In the genomic region with DNA sequence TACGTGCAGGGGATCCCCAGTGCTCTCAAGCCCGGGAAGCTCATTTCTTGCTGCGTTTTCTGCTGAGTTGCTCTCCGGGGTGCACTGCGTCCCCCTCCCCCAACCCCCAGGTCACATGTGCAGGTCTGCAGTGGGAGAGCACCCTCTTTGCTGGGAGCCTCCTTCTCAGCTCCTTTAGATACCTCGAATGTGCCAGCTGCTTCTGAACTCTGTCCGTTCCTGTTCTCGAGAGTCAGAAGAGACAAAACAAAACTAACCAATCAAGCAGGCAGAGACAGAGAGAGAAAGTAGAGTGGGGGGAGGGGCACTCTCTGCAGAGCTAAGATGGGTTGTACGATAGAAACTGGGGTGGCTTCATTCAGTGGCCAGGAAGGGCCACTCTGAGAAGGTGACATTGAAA, we compare ENCODE assay signal across 11 mouse cellular contexts.
DNase-seq lines count a peak whose midpoint lies in the region; ATAC-seq and TF ChIP-seq lines count a peak whose summit lies in the region.
"Had no signal": no experiment of that assay in that cellular context is flagged by ENCODE, and none has a peak within 500 bp of the region (broad histone marks: within the 10 kb centered on the region; RNA-seq: fewer than 3 reads in every experiment).

No protein-coding gene starts in this region.

- TF ChIP-seq POLR2A in limb, embryonic 14.5 days (IDR thresholded peaks at IDR 0.05; ENCODE audit: borderline replicate concordance, extremely low read depth, insufficient read depth, insufficient read length): no peak

- peaks cover 39% of the 10 kb centered on the region for H3K27me3 ChIP-seq in heart, embryonic 11.5 days (ENCODE audit: control insufficient read depth, insufficient read depth, low read length)
- peaks cover 16% of the 10 kb centered on the region for H3K27me3 ChIP-seq in stomach, embryonic 14.5 days (ENCODE audit: control insufficient read depth, insufficient read depth, low read length)
- peaks cover 6% of the 10 kb centered on the region; the same call in 1 of the 2 replicates for H3K27me3 ChIP-seq in stomach, postnatal 0 days (ENCODE audit: control insufficient read depth, insufficient read depth, low read length)
- peaks cover 18% of the 10 kb centered on the region for H3K27me3 ChIP-seq in limb, embryonic 14.5 days (ENCODE audit: control insufficient read depth, insufficient read depth, low read length)

- H3K4me1 ChIP-seq in heart, embryonic 11.5 days (ENCODE audit: control insufficient read depth, insufficient read depth, low read length): peaks cover 26% of the 10 kb centered on the region
- H3K4me1 ChIP-seq in stomach, embryonic 14.5 days (ENCODE audit: control insufficient read depth, insufficient read depth, low read length): peaks cover 6% of the 10 kb centered on the region
- no peaks in the 10 kb centered on the region; the same call in 1 of the 2 replicates for H3K4me1 ChIP-seq in stomach, postnatal 0 days (replicated peaks; ENCODE audit: control insufficient read depth, insufficient read depth)
- peaks cover 11% of the 10 kb centered on the region for H3K4me1 ChIP-seq in limb, embryonic 14.5 days (ENCODE audit: control insufficient read depth, insufficient read depth, low read length)

- no peak for TF ChIP-seq EP300 in stomach, postnatal 0 days (optimal IDR thresholded peaks at IDR 0.05)

- 7% methylated on average over 9 of the region's 9 CpGs for WGBS in heart, embryonic 11.5 days (ENCODE audit: insufficient replicate concordance)
- 3% methylated on average over 9 of the region's 9 CpGs for WGBS in stomach, embryonic 14.5 days
- WGBS in stomach, postnatal 0 days: 4% methylated on average over 9 of the region's 9 CpGs
- whole genome bisulfite sequencing in limb, embryonic 14.5 days: 6% methylated on average over 9 of the region's 9 CpGs

- TF ChIP-seq CTCF in stomach, postnatal 0 days (IDR thresholded peaks at IDR 0.05; ENCODE audit: low read depth): no peak

- intact Hi-C loops in heart, postnatal 25 days (cut with DNase I): no loop called here

- H3K9me3 ChIP-seq in heart, embryonic 11.5 days (replicated peaks; ENCODE audit: control insufficient read depth, low read length): no peaks in the 10 kb centered on the region
- no peaks in the 10 kb centered on the region for H3K9me3 ChIP-seq in stomach, embryonic 14.5 days (ENCODE audit: control insufficient read depth, low read depth, low read length)
- no peaks in the 10 kb centered on the region for H3K9me3 ChIP-seq in stomach, postnatal 0 days (ENCODE audit: control insufficient read depth, low read length)
- no peaks in the 10 kb centered on the region for H3K9me3 ChIP-seq in limb, embryonic 14.5 days (ENCODE audit: control insufficient read depth, low read length)

- peak overlapping the region; percentile 65; the same call in 1 of the 2 replicates for H3K4me2 ChIP-seq in heart, embryonic 11.5 days
- H3K4me2 ChIP-seq in stomach, embryonic 14.5 days (replicated peaks; ENCODE audit: low read depth, low read length): peak overlapping the region; percentile 25; the same call in 1 of the 2 replicates
- no peak overlapping the region for H3K4me2 ChIP-seq in stomach, postnatal 0 days (replicated peaks; ENCODE audit: low read depth)
- H3K4me2 ChIP-seq in limb, embryonic 14.5 days (replicated peaks; ENCODE audit: low read depth, low read length, severe bottlenecking): no peak overlapping the region

- ATAC-seq in heart, embryonic 11.5 days (replicated peaks; ENCODE audit: insufficient number of reproducible peaks, low FRiP score, low TSS enrichment): no peak
- ATAC-seq in stomach, embryonic 14.5 days (ENCODE audit: insufficient number of reproducible peaks, insufficient read depth, low FRiP score, low read depth): no peak
- ATAC-seq in stomach, postnatal 0 days (ENCODE audit: low FRiP score, low TSS enrichment): no peak
- no peak for ATAC-seq in limb, embryonic 14.5 days (ENCODE audit: low FRiP score, low read depth)
- no peak for ATAC-seq in megakaryocyte progenitor cell, adult 5-6 weeks (replicated peaks; ENCODE audit: poor library complexity)

- no peak overlapping the region for H3K9ac ChIP-seq in heart, embryonic 11.5 days (ENCODE audit: low read depth, low read length)
- H3K9ac ChIP-seq in stomach, embryonic 14.5 days (replicated peaks; ENCODE audit: low read depth, low read length): no peak overlapping the region
- no peak overlapping the region for H3K9ac ChIP-seq in stomach, postnatal 0 days (ENCODE audit: low read length)
- H3K9ac ChIP-seq in limb, embryonic 14.5 days (ENCODE audit: low read depth, low read length, severe bottlenecking): peak overlapping the region; percentile 41; the same call in 1 of the 2 replicates

- H3K4me3 ChIP-seq in heart, embryonic 11.5 days (ENCODE audit: low read depth, low read length): no peak overlapping the region
- no peak overlapping the region for H3K4me3 ChIP-seq in stomach, embryonic 14.5 days (ENCODE audit: low read depth, low read length)
- H3K4me3 ChIP-seq in stomach, postnatal 0 days (ENCODE audit: low read depth, low read length): no peak overlapping the region
- peak overlapping the region; percentile 5; the same call in 1 of the 2 replicates for H3K4me3 ChIP-seq in limb, embryonic 14.5 days (replicated peaks; ENCODE audit: low read length)

- no peak overlapping the region for H3K27ac ChIP-seq in heart, embryonic 11.5 days (ENCODE audit: low read depth, low read length)
- H3K27ac ChIP-seq in stomach, embryonic 14.5 days (ENCODE audit: low read length): no peak overlapping the region
- no peak overlapping the region for H3K27ac ChIP-seq in stomach, postnatal 0 days (replicated peaks)
- H3K27ac ChIP-seq in limb, embryonic 14.5 days (replicated peaks; ENCODE audit: low read depth, low read length): no peak overlapping the region
- H3K27ac ChIP-seq: kidney, postnatal 0 days had no signal

- no peaks in the 10 kb centered on the region for H3K36me3 ChIP-seq in heart, embryonic 11.5 days (ENCODE audit: control insufficient read depth, insufficient read depth, low read length)
- no peaks in the 10 kb centered on the region for H3K36me3 ChIP-seq in stomach, embryonic 14.5 days (ENCODE audit: control insufficient read depth, insufficient read depth, low read length)
- H3K36me3 ChIP-seq in stomach, postnatal 0 days (ENCODE audit: control insufficient read depth, insufficient read depth, low read length): no peaks in the 10 kb centered on the region
- no peaks in the 10 kb centered on the region for H3K36me3 ChIP-seq in limb, embryonic 14.5 days (ENCODE audit: control insufficient read depth, insufficient read depth, low read length)

- DNase-seq in heart, postnatal 25 days (ENCODE audit: low spot score): no peak
- DNase-seq in stomach, postnatal 0 days (ENCODE audit: low spot score): no peak
- DNase-seq in limb, embryonic 14.5 days (ENCODE audit: low spot score): no peak
- DNase-seq in adrenal gland, adult (ENCODE audit: inconsistent age in 2 of 2, low spot score in 1 of 2): no peak
- no peak for DNase-seq in lung, postnatal 25 days (ENCODE audit: low spot score)
- DNase-seq: adrenal gland, postnatal 10 days; lung, adult 18-20 months had no signal

Comparison
In these comparisons a context has a peak if more than half of its experiments do, and no peak if none do; other contexts are left out.
1. H3K4me2 ChIP-seq: peak in heart, embryonic 11.5 days (single experiment) and stomach, embryonic 14.5 days (single experiment); none in stomach, postnatal 0 days (single experiment) and limb, embryonic 14.5 days (single experiment).